Mouse (Mus musculus): Measurements from ENCODE around the gene Lmtk2. TPM values are rescaled to one million over a fixed set of nuclear protein-coding genes. Genes with fewer than 3 reads are reported as not detected.

Gene Lmtk2
- polyA plus RNA-seq, 1 experiment from 2014 or later = 3.8 TPM

GRCm38 (mm10) chr5:144191026-144191425, 90.8 kb downstream of the Lmtk2 start:
- Histone ChIP-seq H3K27me3 (ENCODE audit: control insufficient read depth, insufficient read depth, low read length) (no peaks in the 10 kb centered on the region), H3K9me3 (ENCODE audit: control insufficient read depth, low read length) (no peaks in the 10 kb centered on the region), H3K27ac (replicated peaks) (no peak overlapping the region), H3K4me1 (replicated peaks; ENCODE audit: control insufficient read depth, insufficient read depth) (no peaks in the 10 kb centered on the region; the same call in none of the 2 replicates), H3K4me3 (ENCODE audit: low read depth, low read length) (peak overlapping the region; percentile 28), H3K36me3 (ENCODE audit: control insufficient read depth, insufficient read depth, low read length) (peaks cover 3% of the 10 kb centered on the region), H3K9ac (ENCODE audit: low read length) (peak overlapping the region; percentile 48; the same call in 1 of the 2 replicates), H3K4me2 (replicated peaks; ENCODE audit: low read depth) (peak overlapping the region; percentile 50)
- ATAC-seq (ENCODE audit: low FRiP score, low TSS enrichment) (no peak), DNase-seq (ENCODE audit: low spot score) (no peak)
- TF ChIP-seq CTCF (IDR thresholded peaks at IDR 0.05; ENCODE audit: low read depth) = no peak
- no peak for TF ChIP-seq EP300 (optimal IDR thresholded peaks at IDR 0.05)
- WGBS = 50% methylated on average over 22 of the region's 23 CpGs

DNA sequence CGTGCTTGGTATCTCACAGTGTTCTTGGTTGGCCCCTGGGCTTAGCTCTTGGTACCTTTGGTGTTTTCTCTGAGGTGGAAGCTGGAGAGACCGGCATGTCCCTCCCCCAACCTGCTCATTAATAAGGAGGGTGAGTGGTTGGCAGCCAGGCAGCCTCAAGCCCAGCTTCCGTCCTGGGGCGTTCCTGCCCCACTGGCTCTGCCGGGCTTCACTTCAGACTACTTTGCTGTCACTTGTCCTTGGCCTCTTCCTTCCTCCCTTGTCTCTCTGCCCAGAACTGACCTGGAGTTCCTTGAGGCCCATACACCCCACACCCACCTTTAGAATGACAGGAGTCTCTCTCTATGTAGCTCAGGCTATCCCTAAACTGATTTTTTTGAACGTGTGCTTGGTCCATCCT, 92.4 kb downstream of the Lmtk2 start:
- H3K4me3 ChIP-seq (ENCODE audit: low read depth, low read length) = no peak overlapping the region
- peak overlapping the region; percentile 29; the same call in 1 of the 2 replicates for H3K4me2 ChIP-seq (replicated peaks; ENCODE audit: low read depth)
- DNase-seq (ENCODE audit: low spot score) = no peak
- peaks cover 3% of the 10 kb centered on the region; the same call in 1 of the 2 replicates for H3K36me3 ChIP-seq (ENCODE audit: control insufficient read depth, insufficient read depth, low read length)
- no peak for TF ChIP-seq EP300 (optimal IDR thresholded peaks at IDR 0.05)
- no peak for TF ChIP-seq CTCF (IDR thresholded peaks at IDR 0.05; ENCODE audit: low read depth)
- no peak for ATAC-seq (ENCODE audit: low FRiP score, low TSS enrichment)
- H3K9me3 ChIP-seq (ENCODE audit: control insufficient read depth, low read length) = no peaks in the 10 kb centered on the region
- H3K27me3 ChIP-seq (ENCODE audit: control insufficient read depth, insufficient read depth, low read length) = no peaks in the 10 kb centered on the region
- 67% methylated on average over 6 of the region's 6 CpGs for WGBS
- H3K4me1 ChIP-seq (replicated peaks; ENCODE audit: control insufficient read depth, insufficient read depth) = no peaks in the 10 kb centered on the region; the same call in none of the 2 replicates
- no peak overlapping the region for H3K27ac ChIP-seq (replicated peaks)
- H3K9ac ChIP-seq (ENCODE audit: low read length) = no peak overlapping the region

GRCm38 (mm10) chr5:144194416-144194815, 94.2 kb downstream of the Lmtk2 start:
- Histone ChIP-seq H3K9me3 (ENCODE audit: control insufficient read depth, low read length) (no peaks in the 10 kb centered on the region), H3K36me3 (ENCODE audit: control insufficient read depth, insufficient read depth, low read length) (no peaks in the 10 kb centered on the region; the same call in 1 of the 2 replicates), H3K4me2 (replicated peaks; ENCODE audit: low read depth) (no peak overlapping the region), H3K27me3 (ENCODE audit: control insufficient read depth, insufficient read depth, low read length) (no peaks in the 10 kb centered on the region), H3K4me3 (ENCODE audit: low read depth, low read length) (no peak overlapping the region), H3K27ac (replicated peaks) (no peak overlapping the region), H3K9ac (ENCODE audit: low read length) (no peak overlapping the region), H3K4me1 (replicated peaks; ENCODE audit: control insufficient read depth, insufficient read depth) (no peaks in the 10 kb centered on the region; the same call in none of the 2 replicates)
- DNase-seq (ENCODE audit: low spot score) (no peak), ATAC-seq (ENCODE audit: low FRiP score, low TSS enrichment) (no peak)
- WGBS = 81% methylated on average over 7 of the region's 7 CpGs
- TF ChIP-seq EP300 (optimal IDR thresholded peaks at IDR 0.05) = no peak
- TF ChIP-seq CTCF (IDR thresholded peaks at IDR 0.05; ENCODE audit: low read depth) = no peak

GRCm38 (mm10) chr5:144195567-144195966, 95.3 kb downstream of the Lmtk2 start:
- H3K36me3 ChIP-seq (ENCODE audit: control insufficient read depth, insufficient read depth, low read length) = peaks cover 3% of the 10 kb centered on the region; the same call in 1 of the 2 replicates
- H3K4me2 ChIP-seq (replicated peaks; ENCODE audit: low read depth) = no peak overlapping the region
- H3K9ac ChIP-seq (ENCODE audit: low read length) = no peak overlapping the region; the same call in 1 of the 2 replicates
- no peak overlapping the region for H3K4me3 ChIP-seq (ENCODE audit: low read depth, low read length)
- no peak for TF ChIP-seq CTCF (IDR thresholded peaks at IDR 0.05; ENCODE audit: low read depth)
- no peak for TF ChIP-seq EP300 (optimal IDR thresholded peaks at IDR 0.05)
- DNase-seq (ENCODE audit: low spot score) (no peak), ATAC-seq (ENCODE audit: low FRiP score, low TSS enrichment) (no peak)
- H3K27ac ChIP-seq (replicated peaks) = no peak overlapping the region
- H3K9me3 ChIP-seq (ENCODE audit: control insufficient read depth, low read length) = no peaks in the 10 kb centered on the region
- WGBS = 81% methylated on average over 8 of the region's 8 CpGs
- H3K4me1 ChIP-seq (replicated peaks; ENCODE audit: control insufficient read depth, insufficient read depth) = no peaks in the 10 kb centered on the region
- no peaks in the 10 kb centered on the region for H3K27me3 ChIP-seq (ENCODE audit: control insufficient read depth, insufficient read depth, low read length)

DNA sequence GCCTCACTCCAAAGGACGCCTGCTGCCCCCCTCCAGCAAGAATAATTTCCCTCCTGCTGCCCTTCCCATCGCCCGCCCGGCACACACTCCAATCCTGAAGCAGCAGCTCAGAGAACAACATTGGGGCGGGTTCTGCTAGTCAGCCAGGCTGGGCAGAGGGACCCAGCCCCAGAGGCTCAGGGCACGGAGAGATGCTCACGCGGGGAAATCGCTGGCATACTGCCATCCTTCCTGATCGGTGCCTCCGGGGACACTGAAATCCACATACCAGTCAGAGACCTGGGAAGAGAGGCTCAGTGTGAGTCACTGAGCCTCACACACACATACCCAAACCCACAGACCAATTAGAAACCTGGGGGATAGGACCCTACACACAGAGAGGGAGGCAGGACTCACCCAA, 100.4 kb downstream of the Lmtk2 start:
- ATAC-seq (ENCODE audit: low FRiP score, low TSS enrichment) (no peak), DNase-seq (ENCODE audit: low spot score) (no peak)
- no peaks in the 10 kb centered on the region for H3K27me3 ChIP-seq (ENCODE audit: control insufficient read depth, insufficient read depth, low read length)
- 67% methylated on average over 11 of the region's 11 CpGs for WGBS
- H3K4me3 ChIP-seq (ENCODE audit: low read depth, low read length) = no peak overlapping the region
- no peak overlapping the region for H3K4me2 ChIP-seq (replicated peaks; ENCODE audit: low read depth)
- H3K4me1 ChIP-seq (replicated peaks; ENCODE audit: control insufficient read depth, insufficient read depth) = no peaks in the 10 kb centered on the region
- H3K27ac ChIP-seq (replicated peaks) = no peak overlapping the region
- H3K9ac ChIP-seq (ENCODE audit: low read length) = no peak overlapping the region
- H3K9me3 ChIP-seq (ENCODE audit: control insufficient read depth, low read length) = no peaks in the 10 kb centered on the region
- no peak for TF ChIP-seq EP300 (optimal IDR thresholded peaks at IDR 0.05)
- no peak for TF ChIP-seq CTCF (IDR thresholded peaks at IDR 0.05; ENCODE audit: low read depth)
- peaks cover 21% of the 10 kb centered on the region for H3K36me3 ChIP-seq (ENCODE audit: control insufficient read depth, insufficient read depth, low read length)

GRCm38 (mm10) chr5:144202430-144202829, 102.2 kb downstream of the Lmtk2 start:
- no peaks in the 10 kb centered on the region for H3K4me1 ChIP-seq (replicated peaks; ENCODE audit: control insufficient read depth, insufficient read depth)
- DNase-seq (ENCODE audit: low spot score) (no peak), ATAC-seq (ENCODE audit: low FRiP score, low TSS enrichment) (no peak)
- H3K9ac ChIP-seq (ENCODE audit: low read length) = no peak overlapping the region
- H3K9me3 ChIP-seq (ENCODE audit: control insufficient read depth, low read length) = no peaks in the 10 kb centered on the region
- no peak overlapping the region for H3K4me2 ChIP-seq (replicated peaks; ENCODE audit: low read depth)
- H3K27me3 ChIP-seq (ENCODE audit: control insufficient read depth, insufficient read depth, low read length) = no peaks in the 10 kb centered on the region
- TF ChIP-seq CTCF (IDR thresholded peaks at IDR 0.05; ENCODE audit: low read depth) (peak; percentile 47), EP300 (optimal IDR thresholded peaks at IDR 0.05) (no peak)
- H3K27ac ChIP-seq (replicated peaks) = no peak overlapping the region
- peaks cover 25% of the 10 kb centered on the region for H3K36me3 ChIP-seq (ENCODE audit: control insufficient read depth, insufficient read depth, low read length)
- WGBS = 96% methylated on average over 6 of the region's 6 CpGs
- no peak overlapping the region for H3K4me3 ChIP-seq (ENCODE audit: low read depth, low read length)
